Mouse (Mus musculus) layer of hippocampus, adult 2 months (tissue): Measurements from ENCODE around the gene Pid1. TPM values are rescaled to one million over a fixed set of nuclear protein-coding genes. Genes with fewer than 3 reads are reported as not detected.
"Not testable (repeated sequence)": the region's sequence is repeated elsewhere in the genome, so short reads cannot be mapped to it uniquely, and the experiment has no call there.

Source experiments
- DNase-seq, 2 experiments: peaks; one replicate each; pipeline ENCODE4 v3.0.0; 2022; ENCODE audit warnings: low spot score in 2 of 2
- H3K27ac ChIP-seq: fragments of 200-600 bp; 2 replicates; pipeline ENCODE4 v1.8.1; 2022
- H3K4me3 ChIP-seq: fragments of 200-600 bp; 2 replicates; pipeline ENCODE4 v1.8.1; 2022; ENCODE audit warnings: mild to moderate bottlenecking
- CTCF ChIP-seq: fragments of 200-600 bp; conservative IDR thresholded peaks from 2 replicates; pipeline ENCODE4 v1.8.1; 2022; ENCODE audit warnings: antibody characterized with exemption, mild to moderate bottlenecking, moderate library complexity
- total RNA-seq, 2 experiments: library from RNA; stranded (reverse); gene quantifications; 2 replicates each; pipeline ENCODE4 v1.2.3; 2021

Gene Pid1
- total RNA-seq, 2 experiments from 2014 or later: 36.8 to 39.4 TPM

DNA sequence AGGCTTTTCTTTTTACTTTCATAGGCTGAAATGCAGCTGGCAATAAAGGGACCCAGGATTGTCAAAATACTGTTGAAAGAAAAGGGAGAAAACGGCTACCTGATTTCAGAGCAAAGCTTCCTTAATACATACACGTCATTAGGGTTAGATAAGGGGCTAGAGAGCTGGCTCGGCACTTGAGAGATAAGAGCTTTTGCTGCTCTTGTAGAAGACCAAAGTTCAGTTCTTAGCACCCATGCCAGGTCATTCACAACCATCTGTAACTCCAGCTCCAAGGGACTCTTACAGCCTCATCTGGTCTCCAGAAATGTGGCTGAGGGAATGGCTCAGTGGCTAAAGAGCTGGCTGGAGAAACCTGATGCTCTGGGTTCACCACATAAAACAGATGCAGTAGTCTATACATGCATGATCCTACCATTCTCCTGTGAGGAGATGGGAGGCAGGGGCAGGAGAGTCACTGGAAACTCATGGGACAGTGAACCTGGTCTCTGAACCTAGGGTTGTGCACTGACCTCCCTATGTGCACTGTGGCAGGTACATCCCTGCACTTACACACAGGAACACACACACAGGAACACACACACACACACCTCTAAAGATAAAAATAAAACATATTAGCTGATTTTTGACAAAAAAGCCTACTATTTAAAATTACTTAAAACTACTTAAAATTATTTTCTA lies 16.0 kb downstream of the Pid1 start:
- Histone ChIP-seq H3K27ac (no peak overlapping the region), H3K4me3 (no peak overlapping the region)
- no peak for TF ChIP-seq CTCF
- no peak for DNase-seq

GRCm38 (mm10) chr1:84332797-84333196 lies 31.2 kb downstream of the Pid1 start:
- not testable (repeated sequence) for DNase-seq, H3K4me3 ChIP-seq, H3K27ac ChIP-seq

- not testable (repeated sequence) for DNase-seq, H3K4me3 ChIP-seq, H3K27ac ChIP-seq
Measured at GRCm38 (mm10) chr1:84331861-84332260, 32.1 kb downstream of the Pid1 start.

DNA sequence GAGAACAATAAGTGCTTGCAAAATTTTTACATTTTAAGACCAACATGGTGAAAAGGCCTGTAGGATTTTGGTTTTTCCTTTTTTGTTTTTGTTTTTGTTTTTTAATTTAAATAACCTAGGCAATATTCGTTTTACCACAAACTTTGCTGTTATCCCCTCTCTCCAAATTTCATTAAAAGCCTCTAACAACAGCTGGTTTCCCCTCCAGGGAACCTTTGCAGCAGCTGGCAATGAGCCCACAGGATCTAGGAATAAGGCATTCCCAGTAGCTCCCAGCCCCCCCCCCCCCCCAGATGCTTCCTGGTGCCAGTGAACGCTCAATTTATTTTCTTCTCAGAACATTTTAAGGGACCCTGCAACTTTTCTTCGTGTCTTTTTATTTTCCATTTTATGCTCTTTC lies 38.7 kb downstream of the Pid1 start:
- DNase-seq: no peak
- no peak for TF ChIP-seq CTCF
- no peak overlapping the region for H3K27ac ChIP-seq
- H3K4me3 ChIP-seq: no peak overlapping the region

- H3K27ac ChIP-seq: peak overlapping the region; percentile 29; the same call in 1 of the 2 replicates
- TF ChIP-seq CTCF: no peak
- H3K4me3 ChIP-seq: no peak overlapping the region
- DNase-seq: peak in 1 of 2 experiments; percentile 36
Measured at GRCm38 (mm10) chr1:84321327-84321726, 42.7 kb downstream of the Pid1 start.

GRCm38 (mm10) chr1:84318569-84318968 lies 45.4 kb downstream of the Pid1 start:
- H3K27ac ChIP-seq: no peak overlapping the region
- DNase-seq: no peak
- no peak overlapping the region for H3K4me3 ChIP-seq
- no peak for TF ChIP-seq CTCF

GRCm38 (mm10) chr1:84317827-84318226 lies 46.2 kb downstream of the Pid1 start:
- TF ChIP-seq CTCF: no peak
- Histone ChIP-seq H3K27ac (no peak overlapping the region), H3K4me3 (no peak overlapping the region)
- no peak for DNase-seq

GRCm38 (mm10) chr1:84309966-84310460 lies 54.0 kb downstream of the Pid1 start:
- peak in 1 of 2 experiments; percentile 17 for DNase-seq
- H3K27ac ChIP-seq: no peak overlapping the region
- H3K4me3 ChIP-seq: no peak overlapping the region
- no peak for TF ChIP-seq CTCF

GRCm38 (mm10) chr1:84305713-84306421 lies 58.1 kb downstream of the Pid1 start:
- TF ChIP-seq CTCF: no peak

GRCm38 (mm10) chr1:84302788-84303187 lies 61.2 kb downstream of the Pid1 start:
- TF ChIP-seq CTCF: no peak
- H3K27ac ChIP-seq: no peak overlapping the region
- no peak for DNase-seq
- no peak overlapping the region for H3K4me3 ChIP-seq

More at GRCm38 (mm10) chr1:84305713-84306421, 58.1 kb downstream of the Pid1 start:
- DNase-seq: no peak
- Histone ChIP-seq H3K4me3 (no peak overlapping the region), H3K27ac (no peak overlapping the region)

- no peak for DNase-seq
- no peak overlapping the region for H3K4me3 ChIP-seq
- TF ChIP-seq CTCF: no peak
- H3K27ac ChIP-seq: no peak overlapping the region
Measured at GRCm38 (mm10) chr1:84299719-84300118, 64.3 kb downstream of the Pid1 start.

- TF ChIP-seq CTCF: peak; percentile 94
- DNase-seq: peak; percentile 58 to 72
- H3K4me3 ChIP-seq: peak overlapping the region; percentile 29
- no peak overlapping the region for H3K27ac ChIP-seq
Measured at GRCm38 (mm10) chr1:84286682-84287111, 77.3 kb downstream of the Pid1 start.

DNA sequence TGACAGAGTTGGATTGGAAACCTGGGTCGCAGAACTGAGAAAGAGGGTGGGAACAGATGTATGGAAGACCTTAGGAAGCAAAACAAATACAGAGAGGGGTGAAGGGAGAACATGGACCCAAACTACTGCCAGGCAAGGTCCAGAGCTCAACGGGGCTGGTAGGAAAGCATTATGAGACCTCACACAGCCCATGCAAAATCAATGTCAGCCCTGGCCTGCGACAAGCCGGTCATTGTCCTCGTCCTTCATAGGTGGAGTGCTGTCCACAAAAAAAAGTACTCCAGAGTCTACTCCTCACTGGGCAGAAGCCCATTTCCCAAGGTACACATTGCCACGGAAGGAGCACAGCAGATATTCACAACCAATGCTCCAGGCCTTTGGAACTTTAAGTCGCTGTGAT lies 78.4 kb downstream of the Pid1 start:
- Histone ChIP-seq H3K27ac (no peak overlapping the region), H3K4me3 (no peak overlapping the region)
- TF ChIP-seq CTCF: no peak
- no peak for DNase-seq
